Mouse (Mus musculus) olfactory bulb, adult 2 months (tissue): Measurements from ENCODE around the gene Ccdc30.

ENCODE experiments used
- CTCF ChIP-seq: fragments of 200-500 bp; IDR thresholded peaks from 2 replicates; pipeline ENCODE4 v1.5.1; 2012; ENCODE audit warnings: low read depth, mild to moderate bottlenecking, low read length, moderate library complexity; ENCODE audit not compliant: insufficient read depth
- POLR2A ChIP-seq: fragments of 200-500 bp; IDR thresholded peaks from 2 replicates; pipeline ENCODE4 v1.6.1; 2012; ENCODE audit warnings: mild to moderate bottlenecking, low read depth, low read length, moderate library complexity; ENCODE audit not compliant: insufficient read depth

DNA sequence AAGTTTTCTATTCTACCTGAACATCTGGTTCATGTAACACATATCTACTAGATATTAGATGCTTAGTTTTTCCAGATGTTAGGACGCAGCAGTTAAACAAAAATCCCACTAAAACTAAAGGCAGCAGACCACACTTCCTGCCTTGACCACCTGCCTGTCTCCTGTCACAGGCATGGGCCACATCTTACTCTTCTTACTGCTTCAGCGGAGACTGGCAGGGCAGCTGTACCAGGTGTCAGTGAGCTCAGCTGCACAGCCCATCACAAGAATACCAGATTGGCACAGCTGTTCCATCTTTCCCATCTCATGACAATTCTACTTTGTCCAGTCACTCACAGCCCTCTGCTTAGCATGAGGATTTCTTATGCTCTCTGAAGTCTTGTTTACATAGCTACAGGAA lies 118.0 kb downstream of the Ccdc30 start:
- TF ChIP-seq CTCF (no peak), POLR2A (no peak)
